Mouse (Mus musculus) liver, embryonic 14.5 days (tissue): ENCODE results near the gene Urb2. TPM values are rescaled to one million over a fixed set of nuclear protein-coding genes. Genes with fewer than 3 reads are reported as not detected.

ENCODE experiments used
- ATAC-seq: fragments of 200-750 bp; cut with Nextera tagmentation; 2 replicates; pipeline ENCODE4 v1.8.0; 2017; ENCODE audit warnings: moderate number of reproducible peaks, mild to moderate bottlenecking, moderate library complexity; ENCODE audit not compliant: insufficient read depth
- DNase-seq, 3 experiments: peaks; one replicate each; pipeline ENCODE4 v3.0.0-alpha.2; 2012 to 2013; ENCODE audit warnings: low read depth in 3 of 3, low spot score in 3 of 3
- H3K27ac ChIP-seq: fragments of 300-500 bp; sonication (generic); 2 replicates; pipeline ENCODE4 v1.5.1; 2014; ENCODE audit warnings: moderate library complexity, mild to moderate bottlenecking, control low read depth, inconsistent platforms
- H3K27me3 ChIP-seq: fragments of 300-500 bp; sonication (generic); 2 replicates; pipeline ENCODE4 v1.6.1; 2014; ENCODE audit warnings: mild to moderate bottlenecking, low read length, moderate library complexity; ENCODE audit not compliant: control insufficient read depth, insufficient read depth
- H3K36me3 ChIP-seq: fragments of 300-500 bp; sonication (generic); replicated peaks from 2 replicates; pipeline ENCODE4 v1.6.1; 2014; ENCODE audit warnings: low read depth; ENCODE audit not compliant: control insufficient read depth, insufficient read depth
- H3K4me1 ChIP-seq, 2 experiments: fragments of 200-500 bp in 1 of 2; fragments of 300-500 bp in 1 of 2; sonication (generic) in 1 of 2; replicated peaks; 2 replicates each; pipeline ENCODE4 v1.6.1; 2012 to 2014; ENCODE audit warnings: antibody characterized with exemption in 1 of 2, inconsistent platforms in 1 of 2, low read length in 1 of 2; ENCODE audit not compliant: control insufficient read depth in 2 of 2, insufficient read depth in 2 of 2
- H3K4me2 ChIP-seq: fragments of 300-500 bp; sonication (generic); 2 replicates; pipeline ENCODE4 v1.6.1; 2014; ENCODE audit warnings: low read depth, mild to moderate bottlenecking, control low read depth, moderate library complexity
- H3K4me3 ChIP-seq, 2 experiments: fragments of 200-500 bp in 1 of 2; fragments of 300-500 bp in 1 of 2; sonication (generic) in 1 of 2; 2 replicates each; pipeline ENCODE4 v1.5.1; 2012 to 2014; ENCODE audit warnings: low read depth in 2 of 2, low read length in 2 of 2, mild to moderate bottlenecking in 2 of 2, control low read depth in 1 of 2, inconsistent platforms in 1 of 2, moderate library complexity in 1 of 2; ENCODE audit not compliant: insufficient read depth in 1 of 2
- H3K9ac ChIP-seq: fragments of 300-500 bp; sonication (generic); replicated peaks from 2 replicates; pipeline ENCODE4 v1.6.1; 2014; ENCODE audit warnings: mild to moderate bottlenecking, control low read depth, moderate library complexity
- H3K9me3 ChIP-seq: fragments of 300-500 bp; sonication (generic); 2 replicates; pipeline ENCODE4 v1.6.1; 2016; ENCODE audit warnings: low read length, mixed read lengths; ENCODE audit not compliant: control insufficient read depth
- CTCF ChIP-seq: IDR thresholded peaks from 2 replicates; pipeline ENCODE4 v1.5.1; 2016; ENCODE audit warnings: antibody characterized with exemption, low read depth, control low read depth
- EP300 ChIP-seq: IDR thresholded peaks from 2 replicates; pipeline ENCODE4 v1.6.1; 2016; ENCODE audit warnings: antibody characterized with exemption, low read depth
- WGBS: fragments of 180-500 bp; shearing (Covaris S2); extraction: QIAGEN DNeasy Blood & Tissue Kit; methylation state at CpG from one replicate; pipeline ENCODE4 v1.1.7; 2014; ENCODE audit not compliant: insufficient replicate concordance; 5-methylcytosine and 5-hydroxymethylcytosine counted together
- polyA plus RNA-seq, 2 experiments: library from polyadenylated mRNA; depleted of rRNA in 1 of 2; stranded (reverse) in 1 of 2; unstranded in 1 of 2; fragments of >200 nt; fragmentation: Nextera tagmentation in 1 of 2; extraction: Ambion mirVana in 1 of 2; gene quantifications; 2 replicates each; pipeline versions ENCODE4 v1.2.1 to v1.2.3; 2012 to 2014

Gene Urb2
- polyA plus RNA-seq, 2 experiments = 2.9 to 4.9 TPM

GRCm38 (mm10) chr8:123988605-123989038 lies 32.7 kb upstream of the Urb2 start:
- no peaks in the 10 kb centered on the region for H3K27me3 ChIP-seq
- H3K9ac ChIP-seq = peak overlapping the region; percentile 95
- H3K27ac ChIP-seq = peak overlapping the region; percentile 100
- no peaks in the 10 kb centered on the region for H3K36me3 ChIP-seq
- TF ChIP-seq CTCF (no peak), EP300 (peak; percentile 99)
- ATAC-seq (peak; percentile 90), DNase-seq (peak; percentile 96 to 97 (median 97))
- H3K9me3 ChIP-seq = no peaks in the 10 kb centered on the region
- 2% methylated on average over 6 of the region's 6 CpGs for WGBS
- peak overlapping the region; percentile 98 for H3K4me2 ChIP-seq
- peak overlapping the region; percentile 48 to 57 for H3K4me3 ChIP-seq
- H3K4me1 ChIP-seq = peaks cover 54 to 60% of the 10 kb centered on the region in 2 experiments

GRCm38 (mm10) chr8:123989128-123989527 lies 32.2 kb upstream of the Urb2 start:
- TF ChIP-seq EP300 (no peak), CTCF (no peak)
- no peak for DNase-seq
- Histone ChIP-seq H3K9ac (peak overlapping the region; percentile 95), H3K9me3 (no peaks in the 10 kb centered on the region), H3K27ac (peak overlapping the region; percentile 100), H3K4me2 (peak overlapping the region; percentile 98), H3K36me3 (0 out of 2 replicates have a peak, but pooled peaks cover under 1% of the 10 kb centered on the region), H3K27me3 (no peaks in the 10 kb centered on the region), H3K4me3 (peak overlapping the region; percentile 48 to 57), H3K4me1 (peaks cover 49 to 55% of the 10 kb centered on the region in 2 experiments)
- ATAC-seq = peak; percentile 66
- 10% methylated on average over 7 of the region's 7 CpGs for WGBS

- ATAC-seq (peak; percentile 43), DNase-seq (peak in 2 of 3 experiments; percentile 52 to 56)
- H3K4me1 ChIP-seq = peaks cover 45 to 51% of the 10 kb centered on the region in 2 experiments
- H3K27ac ChIP-seq = peak overlapping the region; percentile 100
- H3K9ac ChIP-seq = peak overlapping the region; percentile 61
- H3K4me2 ChIP-seq = peak overlapping the region; percentile 98
- no peaks in the 10 kb centered on the region for H3K9me3 ChIP-seq
- peaks cover 4% of the 10 kb centered on the region; the same call in 1 of the 2 replicates for H3K36me3 ChIP-seq
- H3K27me3 ChIP-seq = no peaks in the 10 kb centered on the region
- TF ChIP-seq EP300 (peak; percentile 77), CTCF (no peak)
- peak overlapping the region; percentile 39 to 57 for H3K4me3 ChIP-seq
- WGBS = 13% methylated on average over 13 of the region's 13 CpGs
Measured at GRCm38 (mm10) chr8:123990277-123991049, 30.8 kb upstream of the Urb2 start.

- Histone ChIP-seq H3K4me2 (no peak overlapping the region), H3K27ac (peak overlapping the region; percentile 31; the same call in 1 of the 2 replicates), H3K36me3 (peaks cover 18% of the 10 kb centered on the region), H3K4me3 (no peak overlapping the region), H3K9ac (no peak overlapping the region), H3K27me3 (no peaks in the 10 kb centered on the region), H3K9me3 (no peaks in the 10 kb centered on the region), H3K4me1 (peaks cover 26 to 33% of the 10 kb centered on the region in 2 experiments)
- ATAC-seq (no peak), DNase-seq (no peak)
- 70% methylated on average over 8 of the region's 8 CpGs for WGBS
- peak; percentile 91 for TF ChIP-seq CTCF
- no peak for TF ChIP-seq EP300
Measured at GRCm38 (mm10) chr8:123992587-123992986, 28.7 kb upstream of the Urb2 start.

- Histone ChIP-seq H3K27ac (no peak overlapping the region), H3K36me3 (peaks cover 21% of the 10 kb centered on the region), H3K27me3 (no peaks in the 10 kb centered on the region), H3K9me3 (no peaks in the 10 kb centered on the region), H3K4me1 (peaks cover 19 to 26% of the 10 kb centered on the region in 2 experiments), H3K4me2 (no peak overlapping the region), H3K4me3 (no peak overlapping the region), H3K9ac (no peak overlapping the region)
- ATAC-seq (no peak), DNase-seq (no peak)
- WGBS = 84% methylated on average over 5 of the region's 5 CpGs
- no peak for TF ChIP-seq EP300
- no peak for TF ChIP-seq CTCF
Measured at GRCm38 (mm10) chr8:123993597-123993996, 27.7 kb upstream of the Urb2 start.
